Mouse (Mus musculus) left cerebral cortex, adult 9 months (tissue): ENCODE data around the gene Gm5724.
A peak's percentile ranks its signal among the peaks of the same experiment; 100 is the strongest.

Source experiments
- DNase-seq, 2 experiments: peaks; one replicate each; pipeline ENCODE4 v3.0.0; 2022; ENCODE audit warnings: low spot score in 2 of 2

Gene Gm5724

DNA sequence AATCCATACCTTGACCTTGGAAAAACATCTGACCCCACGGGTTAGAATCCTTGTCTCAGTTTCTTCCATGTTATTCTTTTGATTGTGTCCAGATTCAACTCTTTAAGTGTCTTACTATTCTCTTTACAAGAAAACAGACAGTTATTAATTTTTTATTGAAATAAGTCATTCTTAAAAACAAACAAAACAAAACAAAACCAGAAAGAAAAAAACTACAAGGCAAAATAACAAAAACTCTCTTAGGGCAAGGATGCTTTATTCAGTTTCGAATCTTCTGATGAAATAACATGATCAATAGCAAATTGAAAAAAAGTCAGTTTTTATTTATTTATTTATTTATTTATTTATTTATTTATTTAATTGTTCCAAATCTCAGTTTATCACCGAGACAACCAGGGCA is at the start of gene Gm5724:
Gm5724 (minus strand) TSS at position 101 of the 400 bp plus-strand sequence.
- no peak for DNase-seq

DNA sequence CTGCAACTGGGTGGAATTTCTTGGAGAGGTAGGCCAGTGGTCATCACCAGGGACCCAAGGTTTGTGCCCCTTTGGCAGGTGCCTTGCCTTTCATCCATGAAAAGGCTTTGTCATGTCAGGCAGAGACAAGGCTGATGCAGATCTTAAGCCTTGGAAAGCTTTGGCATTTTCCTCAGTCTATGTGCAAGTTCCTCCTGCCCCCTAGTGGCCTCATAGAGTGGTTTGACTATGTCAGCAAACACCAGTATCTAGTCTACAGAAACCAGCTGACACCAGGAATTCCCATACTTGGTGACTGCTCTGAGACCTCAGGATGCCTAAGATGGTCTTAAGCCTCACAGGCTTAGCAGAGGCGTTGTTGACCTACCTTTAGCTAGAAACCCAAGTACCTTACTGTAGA is 24.2 kb upstream of the Gm5724 start:
- DNase-seq, result peak in 1 of 2 experiments; percentile 14

DNA sequence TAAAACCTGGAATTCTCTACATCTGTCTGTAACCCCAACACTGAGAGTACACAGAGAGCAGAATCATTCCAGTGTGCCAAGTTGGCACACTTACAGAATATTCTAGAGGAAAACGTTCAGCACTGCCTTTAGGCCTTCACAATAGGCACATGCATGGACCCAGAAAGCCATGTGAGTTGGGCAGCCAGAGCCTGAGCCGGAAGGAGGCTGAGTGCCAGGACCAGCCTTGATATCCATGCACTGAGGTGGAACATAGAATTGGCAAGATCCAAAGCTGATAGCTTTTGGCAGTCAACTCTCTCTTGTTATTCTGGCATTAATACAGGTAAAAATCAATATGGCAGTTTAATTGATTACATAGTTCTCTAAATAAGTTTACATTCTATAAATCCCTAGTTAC is 866 bp upstream of the Gm5724 start:
- DNase-seq, result no peak

DNA sequence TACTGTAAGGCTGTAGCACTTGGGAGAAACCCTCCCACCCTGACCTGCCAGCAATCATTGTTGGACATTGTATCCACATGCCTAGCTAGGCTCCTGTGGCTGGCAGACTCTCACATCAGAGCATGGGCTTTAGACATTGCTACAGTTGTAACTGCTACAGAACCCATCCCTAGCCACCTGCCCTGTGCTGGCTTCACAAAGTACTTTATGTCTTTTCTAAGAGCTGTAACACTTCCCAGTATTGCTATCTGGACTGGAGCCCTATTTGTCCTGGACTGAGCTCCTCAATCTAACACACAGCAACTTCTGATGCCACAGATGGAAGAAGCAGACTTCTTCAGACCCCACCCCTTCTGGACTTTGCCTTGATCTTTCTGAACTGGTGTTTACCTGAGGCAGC is 82.4 kb downstream of the Gm5724 start:
- no peak for DNase-seq

DNA sequence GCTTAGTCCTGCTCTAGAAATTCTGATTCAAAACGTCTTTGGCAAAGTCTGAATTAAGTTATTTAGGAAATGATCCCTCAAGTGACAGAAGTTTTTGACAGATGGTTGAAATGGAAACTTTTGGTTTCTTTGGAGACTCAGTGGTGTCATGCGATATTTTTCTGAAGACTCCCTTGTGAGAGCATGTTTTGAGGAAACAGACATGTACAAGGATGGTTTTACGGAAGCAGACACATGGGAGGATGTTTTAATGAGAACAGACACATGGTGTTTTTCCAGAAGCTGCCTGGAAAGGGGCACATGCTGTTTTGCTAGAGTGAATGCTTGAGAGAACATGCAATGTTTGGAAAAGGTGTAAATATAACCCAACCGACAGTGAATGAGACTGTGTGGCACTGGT is 86.6 kb downstream of the Gm5724 start:
- no peak for DNase-seq
